Mouse (Mus musculus) testis, adult 2 months (tissue): ENCODE results near the gene Gprc5d.

Experiments
- CTCF ChIP-seq: fragments of 200-500 bp; IDR thresholded peaks from 2 replicates; pipeline ENCODE4 v1.5.1; 2012; ENCODE audit warnings: low read depth, mild to moderate bottlenecking, inconsistent platforms, low read length, moderate library complexity; ENCODE audit not compliant: control insufficient read depth, insufficient read depth, insufficient replicate concordance
- POLR2A ChIP-seq: fragments of 200-500 bp; IDR thresholded peaks from 2 replicates; pipeline ENCODE4 v1.6.1; 2012; ENCODE audit warnings: low read depth, mild to moderate bottlenecking, inconsistent platforms, low read length, moderate library complexity; ENCODE audit not compliant: control insufficient read depth

DNA sequence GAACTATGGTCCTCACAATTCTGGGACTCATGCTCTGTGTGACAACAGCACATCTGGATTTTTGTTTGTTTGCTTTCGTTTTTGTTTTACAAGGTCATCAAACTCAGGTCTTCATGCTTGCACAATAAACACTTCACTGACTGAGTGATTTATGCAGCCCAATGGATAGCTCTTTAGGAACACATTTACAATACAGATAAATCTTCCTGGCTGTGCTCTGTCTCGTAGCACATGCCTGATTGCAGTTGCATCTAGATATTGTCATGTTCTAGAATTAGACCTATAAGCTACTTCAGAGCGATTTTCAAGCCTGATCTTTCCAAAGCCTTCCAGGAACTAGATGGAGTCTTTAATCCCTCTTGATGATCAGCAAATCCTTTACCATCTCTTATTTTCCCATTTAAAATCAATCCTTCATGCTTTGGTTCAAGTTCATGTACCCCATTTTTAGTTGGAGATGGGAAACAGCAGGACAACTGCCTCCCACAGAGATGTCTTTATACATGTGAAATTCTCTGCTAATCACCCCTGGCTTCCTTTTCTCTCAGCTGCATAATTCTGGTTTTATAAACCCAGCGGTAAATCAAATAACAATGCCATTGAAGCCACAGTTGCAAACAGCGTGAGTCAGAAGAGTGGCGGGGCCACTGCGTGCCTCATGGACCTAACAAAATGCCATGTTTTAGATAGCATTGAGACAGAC, 5.5 kb downstream of the Gprc5d start:
- no peak for TF ChIP-seq CTCF
- TF ChIP-seq POLR2A = no peak
